Comparison of ENCODE assay signal across 8 mouse cellular contexts in the genomic region with DNA sequence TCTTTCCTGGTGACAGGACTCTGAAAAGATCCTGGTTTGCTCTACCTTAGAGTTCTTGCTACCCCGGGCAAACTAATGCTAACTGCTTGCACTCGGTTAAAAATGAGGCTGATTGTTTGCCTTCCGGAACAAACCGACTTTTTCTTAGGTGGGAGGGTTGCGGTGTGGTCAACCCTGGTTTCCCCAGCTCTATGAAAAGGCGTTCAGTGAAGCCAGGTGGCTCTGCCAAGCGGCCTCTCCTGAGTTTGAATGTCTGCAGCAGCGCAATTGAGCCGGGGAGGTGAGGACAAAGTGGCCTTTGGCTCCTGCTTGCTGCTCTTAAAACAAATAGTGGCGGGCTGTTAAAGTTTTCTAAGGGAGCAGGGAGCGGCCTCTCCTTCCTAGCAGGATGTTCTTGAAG. TPM values are rescaled to one million over a fixed set of nuclear protein-coding genes. Genes with fewer than 3 reads are reported as not detected.
A peak's percentile ranks its signal among the peaks of the same experiment; 100 is the strongest.
DNase-seq lines count a peak whose midpoint lies in the region; ATAC-seq and TF ChIP-seq lines count a peak whose summit lies in the region.

No protein-coding gene starts in this region.

- H3K4me2 ChIP-seq in heart, embryonic 14.5 days (ENCODE audit: low read length) = peak overlapping the region; percentile 89
- peak overlapping the region; percentile 79; the same call in 1 of the 2 replicates for H3K4me2 ChIP-seq in hindbrain, embryonic 11.5 days (replicated peaks; ENCODE audit: low read depth, low read length)
- peak overlapping the region; percentile 96 for H3K4me2 ChIP-seq in limb, embryonic 12.5 days
- peak overlapping the region; percentile 90 for H3K4me2 ChIP-seq in midbrain, embryonic 15.5 days

- H3K27me3 ChIP-seq in heart, embryonic 14.5 days (ENCODE audit: control insufficient read depth, insufficient read depth, low read length) = peaks cover 13% of the 10 kb centered on the region; the same call in 1 of the 2 replicates
- peaks cover 15% of the 10 kb centered on the region for H3K27me3 ChIP-seq in hindbrain, embryonic 11.5 days (ENCODE audit: control insufficient read depth, insufficient read depth, low read length)
- peaks cover 24% of the 10 kb centered on the region for H3K27me3 ChIP-seq in limb, embryonic 12.5 days
- peaks cover 27% of the 10 kb centered on the region for H3K27me3 ChIP-seq in midbrain, embryonic 15.5 days (replicated peaks)

- intact Hi-C loops in left cerebral cortex, adult 2 months (cut with DNase I) = no loop called here

- H3K4me3 ChIP-seq in heart, embryonic 14.5 days (ENCODE audit: control insufficient read depth in 1 of 2, insufficient read depth in 1 of 2, low read depth in 1 of 2, low read length in 2 of 2) = peak overlapping the region; percentile 44 to 49; a peak in 3 of 4 replicates
- no peak overlapping the region for H3K4me3 ChIP-seq in hindbrain, embryonic 11.5 days (ENCODE audit: low read depth, low read length)
- H3K4me3 ChIP-seq in limb, embryonic 12.5 days (replicated peaks) = peak overlapping the region; percentile 46
- H3K4me3 ChIP-seq in midbrain, embryonic 15.5 days = no peak overlapping the region
- H3K4me3 ChIP-seq in left cerebral cortex, adult 2 months = no peak overlapping the region

- H3K27ac ChIP-seq in heart, embryonic 14.5 days (replicated peaks in 1 of 2; ENCODE audit: control insufficient read depth in 1 of 2, insufficient read depth in 1 of 2, low read depth in 2 of 2, low read length in 2 of 2) = no peak overlapping the region
- no peak overlapping the region for H3K27ac ChIP-seq in hindbrain, embryonic 11.5 days (ENCODE audit: low read depth, low read length)
- H3K27ac ChIP-seq in limb, embryonic 12.5 days = no peak overlapping the region
- H3K27ac ChIP-seq in midbrain, embryonic 15.5 days = no peak overlapping the region
- no peak overlapping the region for H3K27ac ChIP-seq in left cerebral cortex, adult 2 months

- TF ChIP-seq CTCF in left cerebral cortex, adult 2 months (IDR thresholded peaks at IDR 0.05) = no peak

- H3K4me1 ChIP-seq in heart, embryonic 14.5 days (ENCODE audit: control insufficient read depth in 2 of 2, insufficient read depth in 2 of 2, low read length in 2 of 2) = peaks cover 4 to 12% of the 10 kb centered on the region in 2 experiments; a peak in 3 of 4 replicates
- no peaks in the 10 kb centered on the region for H3K4me1 ChIP-seq in hindbrain, embryonic 11.5 days (replicated peaks; ENCODE audit: control insufficient read depth, insufficient read depth, low read length)
- peaks cover 22% of the 10 kb centered on the region for H3K4me1 ChIP-seq in limb, embryonic 12.5 days (replicated peaks)
- peaks cover 11% of the 10 kb centered on the region for H3K4me1 ChIP-seq in midbrain, embryonic 15.5 days

- no peak for ATAC-seq in heart, embryonic 14.5 days (ENCODE audit: insufficient number of reproducible peaks, insufficient read depth, low FRiP score, low read depth)
- no peak for ATAC-seq in hindbrain, embryonic 11.5 days (ENCODE audit: low FRiP score)
- ATAC-seq in limb, embryonic 12.5 days (ENCODE audit: insufficient number of reproducible peaks, insufficient read depth, low FRiP score, low TSS enrichment, low read depth) = no peak
- ATAC-seq in midbrain, embryonic 15.5 days (replicated peaks) = no peak

- no peak for DNase-seq in heart, adult 8-10 months (ENCODE audit: low spot score)
- peak; percentile 26 for DNase-seq in hindbrain, embryonic 11.5 days (ENCODE audit: low spot score)
- DNase-seq in right cerebral cortex, postnatal 14 days = no peak
- DNase-seq in cerebellum, adult 11 months = no peak
- no peak for DNase-seq in left cerebral cortex, adult 2 months (ENCODE audit: extremely low spot score in 1 of 2, low spot score in 2 of 2)

- H3K36me3 ChIP-seq in heart, embryonic 14.5 days (ENCODE audit: control insufficient read depth, insufficient read depth, low read length) = no peaks in the 10 kb centered on the region
- H3K36me3 ChIP-seq in hindbrain, embryonic 11.5 days (ENCODE audit: control insufficient read depth, insufficient read depth, low read length) = no peaks in the 10 kb centered on the region
- H3K36me3 ChIP-seq in limb, embryonic 12.5 days = no peaks in the 10 kb centered on the region
- no peaks in the 10 kb centered on the region for H3K36me3 ChIP-seq in midbrain, embryonic 15.5 days (replicated peaks)

- H3K9me3 ChIP-seq in heart, embryonic 14.5 days (ENCODE audit: control insufficient read depth, low read length) = no peaks in the 10 kb centered on the region
- H3K9me3 ChIP-seq in hindbrain, embryonic 11.5 days (ENCODE audit: control insufficient read depth, low read length) = no peaks in the 10 kb centered on the region
- no peaks in the 10 kb centered on the region for H3K9me3 ChIP-seq in limb, embryonic 12.5 days
- H3K9me3 ChIP-seq in midbrain, embryonic 15.5 days = no peaks in the 10 kb centered on the region

- no peak overlapping the region; the same call in 1 of the 2 replicates for H3K9ac ChIP-seq in heart, embryonic 14.5 days (ENCODE audit: low read length)
- H3K9ac ChIP-seq in hindbrain, embryonic 11.5 days (ENCODE audit: low read depth, low read length) = no peak overlapping the region
- peak overlapping the region; percentile 60; the same call in 1 of the 2 replicates for H3K9ac ChIP-seq in limb, embryonic 12.5 days (replicated peaks)
- H3K9ac ChIP-seq in midbrain, embryonic 15.5 days = no peak overlapping the region

- WGBS in heart, embryonic 14.5 days = 31% methylated on average over 11 of the region's 11 CpGs
- 28% methylated on average over 11 of the region's 11 CpGs for WGBS in hindbrain, embryonic 11.5 days
- WGBS in limb, embryonic 12.5 days = 14% methylated on average over 11 of the region's 11 CpGs
- WGBS in midbrain, embryonic 15.5 days = 33% methylated on average over 11 of the region's 11 CpGs

RNA-seq across cellular contexts. Expression of gene Mcoln2, which starts 0.9 kb away (rescaled TPM):
- 0.23 and 0.47 TPM in 2 replicates for polyA plus RNA-seq in heart, embryonic 14.5 days (2014; fragmentation: Nextera tagmentation; extraction: Ambion mirVana)
- total RNA-seq in heart, adult 8-10 months (2022) = under 1 TPM in 3 of 4 experiments, not detected in 1; 0.12 to 0.30 (median 0.17) TPM
- 0.28 and 0.57 TPM in 2 replicates for polyA plus RNA-seq in hindbrain, embryonic 11.5 days (2014; fragmentation: Nextera tagmentation; extraction: Ambion mirVana)
- 0.60 and 0.70 TPM in 2 replicates for polyA plus RNA-seq in limb, embryonic 12.5 days (2016; fragmentation: Nextera tagmentation; extraction: Ambion mirVana)
- polyA plus RNA-seq in midbrain, embryonic 15.5 days (2015; fragmentation: Nextera tagmentation; extraction: Ambion mirVana) = 0.13 and 0.18 TPM in 2 replicates
- total RNA-seq in left cerebral cortex, adult 2 months (2021) = not detected

RNA-seq across cellular contexts. Expression of gene Mcoln3, which starts 33.3 kb away (rescaled TPM):
- 0.97 and 0.98 TPM in 2 replicates for polyA plus RNA-seq in heart, embryonic 14.5 days (2014; fragmentation: Nextera tagmentation; extraction: Ambion mirVana)
- not detected for total RNA-seq in heart, adult 8-10 months (2022)
- polyA plus RNA-seq in hindbrain, embryonic 11.5 days (2014; fragmentation: Nextera tagmentation; extraction: Ambion mirVana) = 3.8 and 7.5 TPM in 2 replicates
- 3.2 and 4.1 TPM in 2 replicates for polyA plus RNA-seq in limb, embryonic 12.5 days (2016; fragmentation: Nextera tagmentation; extraction: Ambion mirVana)
- polyA plus RNA-seq in midbrain, embryonic 15.5 days (2015; fragmentation: Nextera tagmentation; extraction: Ambion mirVana) = 0.20 and 0.44 TPM in 2 replicates
- not detected for total RNA-seq in left cerebral cortex, adult 2 months (2021)

RNA-seq across cellular contexts. Expression of gene Wdr63, which starts 42.6 kb away (rescaled TPM):
- polyA plus RNA-seq in heart, embryonic 14.5 days (2014; fragmentation: Nextera tagmentation; extraction: Ambion mirVana) = not detected in 2 replicates
- total RNA-seq in heart, adult 8-10 months (2022) = not detected
- polyA plus RNA-seq in hindbrain, embryonic 11.5 days (2014; fragmentation: Nextera tagmentation; extraction: Ambion mirVana) = 1.0 and 1.8 TPM in 2 replicates
- not detected in 2 replicates for polyA plus RNA-seq in limb, embryonic 12.5 days (2016; fragmentation: Nextera tagmentation; extraction: Ambion mirVana)
- 1.3 and 1.6 TPM in 2 replicates for polyA plus RNA-seq in midbrain, embryonic 15.5 days (2015; fragmentation: Nextera tagmentation; extraction: Ambion mirVana)
- under 1 TPM; 0.21 to 0.25 TPM for total RNA-seq in left cerebral cortex, adult 2 months (2021)

Comparison
In these comparisons a context has a peak if more than half of its experiments do, and no peak if none do; other contexts are left out.
1. H3K4me3 ChIP-seq: peak in heart, embryonic 14.5 days (2 of 2) and limb, embryonic 12.5 days (single experiment); none in hindbrain, embryonic 11.5 days (single experiment), midbrain, embryonic 15.5 days (single experiment) and left cerebral cortex, adult 2 months (single experiment).
2. Peak in every context shown above with its lines, with median percentiles within 50 percentile points of each other: H3K4me2 ChIP-seq.